Mouse (Mus musculus): ENCODE data around the gene Ltbp2.

Gene Ltbp2

GRCm38 (mm10) chr12:84880091-84880490, 3.8 kb upstream of the Ltbp2 start:
- DNase-seq (ENCODE audit: low spot score) = no peak

GRCm38 (mm10) chr12:84875761-84876480, 411 bp downstream of the Ltbp2 start:
- DNase-seq (ENCODE audit: low spot score) = no peak

GRCm38 (mm10) chr12:84873434-84873833, 2.9 kb downstream of the Ltbp2 start:
- DNase-seq (ENCODE audit: low spot score) = peak; percentile 52

- no peak for DNase-seq (ENCODE audit: low spot score)
Observed at GRCm38 (mm10) chr12:84872310-84872709, 4.0 kb downstream of the Ltbp2 start.

- DNase-seq (ENCODE audit: low spot score) = no peak
Observed at GRCm38 (mm10) chr12:84865431-84865830, 10.9 kb downstream of the Ltbp2 start.

GRCm38 (mm10) chr12:84864801-84865200, 11.5 kb downstream of the Ltbp2 start:
- no peak for DNase-seq (ENCODE audit: low spot score)

- DNase-seq (ENCODE audit: low spot score) = no peak
Observed at GRCm38 (mm10) chr12:84863196-84863595, 13.1 kb downstream of the Ltbp2 start.

GRCm38 (mm10) chr12:84862136-84862910, 14.0 kb downstream of the Ltbp2 start:
- DNase-seq (ENCODE audit: low spot score) = no peak

- DNase-seq (ENCODE audit: low spot score) = no peak
Observed at GRCm38 (mm10) chr12:84858149-84859113, 17.9 kb downstream of the Ltbp2 start.

GRCm38 (mm10) chr12:84857706-84858105, 18.6 kb downstream of the Ltbp2 start:
- DNase-seq (ENCODE audit: low spot score) = peak; percentile 51

- no peak for DNase-seq (ENCODE audit: low spot score)
Observed at GRCm38 (mm10) chr12:84856532-84856931, 19.8 kb downstream of the Ltbp2 start.

- no peak for DNase-seq (ENCODE audit: low spot score)
Observed at GRCm38 (mm10) chr12:84855084-84855625, 21.2 kb downstream of the Ltbp2 start.

GRCm38 (mm10) chr12:84854392-84855033, 21.8 kb downstream of the Ltbp2 start:
- DNase-seq (ENCODE audit: low spot score) = peak; percentile 83

- no peak for DNase-seq (ENCODE audit: low spot score)
Observed at GRCm38 (mm10) chr12:84851403-84852040, 24.8 kb downstream of the Ltbp2 start.

- no peak for DNase-seq (ENCODE audit: low spot score)
Observed at GRCm38 (mm10) chr12:84847882-84848281, 28.4 kb downstream of the Ltbp2 start.

- DNase-seq (ENCODE audit: low spot score) = no peak
Observed at GRCm38 (mm10) chr12:84847480-84847879, 28.9 kb downstream of the Ltbp2 start.

GRCm38 (mm10) chr12:84846594-84847014, 29.7 kb downstream of the Ltbp2 start:
- no peak for DNase-seq (ENCODE audit: low spot score)

GRCm38 (mm10) chr12:84842706-84843105, 33.6 kb downstream of the Ltbp2 start:
- no peak for DNase-seq (ENCODE audit: low spot score)

- DNase-seq (ENCODE audit: low spot score) = no peak
Observed at GRCm38 (mm10) chr12:84841158-84842140, 34.9 kb downstream of the Ltbp2 start.

- no peak for DNase-seq (ENCODE audit: low spot score)
Observed at GRCm38 (mm10) chr12:84840734-84841133, 35.6 kb downstream of the Ltbp2 start.
